Comparison of ENCODE assay signal across 14 mouse cellular contexts in the genomic region with DNA sequence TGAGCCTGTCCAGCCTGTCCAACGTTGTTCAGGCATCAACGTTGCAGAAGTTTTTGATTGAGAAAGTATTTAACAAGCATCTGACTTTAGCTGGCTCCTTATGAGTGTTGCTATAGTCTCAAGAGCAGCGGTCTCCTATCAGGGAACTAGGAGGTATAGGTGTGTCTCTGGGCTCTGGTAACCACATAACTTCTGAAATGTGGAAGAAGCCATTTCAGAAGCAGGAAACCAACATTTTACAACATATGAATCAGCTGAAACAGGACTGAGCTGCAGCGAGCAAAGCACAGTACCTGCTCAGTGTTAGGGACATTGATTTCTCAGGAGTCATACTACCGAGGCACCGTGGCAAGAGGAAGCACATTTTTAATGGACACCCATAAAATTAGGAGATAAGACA. TPM values are rescaled to one million over a fixed set of nuclear protein-coding genes. Genes with fewer than 3 reads are reported as not detected.
DNase-seq lines count a peak whose midpoint lies in the region; ATAC-seq and TF ChIP-seq lines count a peak whose summit lies in the region.
"Had no signal": no experiment of that assay in that cellular context is flagged by ENCODE, and none has a peak within 500 bp of the region (broad histone marks: within the 10 kb centered on the region; RNA-seq: fewer than 3 reads in every experiment).

No protein-coding gene starts in this region.

- ATAC-seq in hematopoietic stem cell, adult 5-6 weeks (replicated peaks in 1 of 2; ENCODE audit: insufficient read depth in 1 of 2, low FRiP score in 2 of 2, low TSS enrichment in 1 of 2, low read depth in 1 of 2, poor library complexity in 2 of 2, severe bottlenecking in 2 of 2): peak; percentile 66 to 68
- ATAC-seq in megakaryocyte-erythroid progenitor cell, adult 5-6 weeks (replicated peaks; ENCODE audit: low FRiP score, low TSS enrichment, poor library complexity, severe bottlenecking): peak; percentile 50; the same call in 1 of the 2 replicates

- in situ Hi-C loops in CH12.LX (cut with MboI; ENCODE audit: low pct_ligation_motif_present, low pct_unique_long_range_greater_than_20kb, low sequenced_read_pairs): no loop called here

- H3K9me3 ChIP-seq in CH12.LX (replicated peaks; ENCODE audit: low read length): no peaks in the 10 kb centered on the region
- H3K9me3 ChIP-seq: forebrain, embryonic 12.5 days had no signal

- no peaks in the 10 kb centered on the region for H3K4me1 ChIP-seq in kidney, adult 2 months (ENCODE audit: control insufficient read depth, insufficient read depth, low read length)
- peaks cover 0 to 35% of the 10 kb centered on the region in 2 experiments; a peak in 2 of 4 replicates for H3K4me1 ChIP-seq in CH12.LX (ENCODE audit: control insufficient read depth in 1 of 2, insufficient read depth in 2 of 2)
- H3K4me1 ChIP-seq: forebrain, embryonic 12.5 days had no signal

- TF ChIP-seq EP300 in CH12.LX (IDR thresholded peaks at IDR 0.05; ENCODE audit: low read length): no peak

- no peaks in the 10 kb centered on the region for H3K36me3 ChIP-seq in kidney, adult 2 months (ENCODE audit: control insufficient read depth, insufficient read depth, low read length)
- H3K36me3 ChIP-seq in CH12.LX (replicated peaks in 1 of 2; ENCODE audit: control insufficient read depth in 1 of 2, insufficient read depth in 1 of 2, low read length in 1 of 2): no peaks in the 10 kb centered on the region
- H3K36me3 ChIP-seq: forebrain, embryonic 12.5 days had no signal

- no peak for DNase-seq in kidney, adult 2 months
- DNase-seq in kidney, adult 9 months: no peak
- DNase-seq in CH12.LX (ENCODE audit: extremely low read depth): no peak
- no peak for DNase-seq in cerebellum, adult 9-10 months
- no peak for DNase-seq in urinary bladder, postnatal 14 days (ENCODE audit: low spot score)
- DNase-seq in layer of hippocampus, adult 18-20 months (ENCODE audit: low spot score in 2 of 2): no peak
- DNase-seq: cerebellum, adult 9-11 months; kidney, postnatal 4 days; right cerebral cortex, postnatal 14 days; thymus, postnatal 25 days had no signal

- H3K27ac ChIP-seq in kidney, adult 2 months (ENCODE audit: insufficient read depth, low read depth, low read length): 0 out of 2 replicates have a peak overlapping the region, but pooled peaks have one; percentile 31
- H3K27ac ChIP-seq in CH12.LX (ENCODE audit: insufficient read depth, low read depth): no peak overlapping the region
- H3K27ac ChIP-seq: forebrain, embryonic 12.5 days; liver, embryonic 14.5 days had no signal

- H3K9ac ChIP-seq in CH12.LX (ENCODE audit: insufficient read depth, low read depth): no peak overlapping the region
- H3K9ac ChIP-seq: forebrain, embryonic 12.5 days; liver, embryonic 14.5 days had no signal

- 52% methylated on average over 6 of the region's 6 CpGs for WGBS in kidney, adult 2 months

- H3K4me3 ChIP-seq in kidney, adult 2 months (ENCODE audit: insufficient read depth, low read depth, low read length): peak overlapping the region; percentile 41; the same call in 1 of the 2 replicates
- H3K4me3 ChIP-seq in CH12.LX (replicated peaks in 1 of 3; ENCODE audit: low read depth in 2 of 3, low read length in 2 of 3, poor library complexity in 1 of 3): no peak overlapping the region
- H3K4me3 ChIP-seq: forebrain, embryonic 12.5 days had no signal

- TF ChIP-seq POLR2A in kidney, adult 2 months (IDR thresholded peaks at IDR 0.05; ENCODE audit: low read depth, low read length): no peak
- TF ChIP-seq POLR2A in CH12.LX (IDR thresholded peaks at IDR 0.05; ENCODE audit: low read depth, low read length): no peak

- H3K27me3 ChIP-seq in kidney, adult 2 months (replicated peaks; ENCODE audit: control insufficient read depth, insufficient read depth, low read length): no peaks in the 10 kb centered on the region
- H3K27me3 ChIP-seq in CH12.LX (replicated peaks): no peaks in the 10 kb centered on the region
- H3K27me3 ChIP-seq: forebrain, embryonic 12.5 days had no signal

- dilution Hi-C loops in CH12.LX (cut with MboI; ENCODE audit: extremely low pct_ligation_motif_present, extremely low pct_unique_long_range_greater_than_20kb, low sequenced_read_pairs): no loop called here

- H3K79me2 ChIP-seq in CH12.LX (replicated peaks; ENCODE audit: control insufficient read depth, extremely low read depth, insufficient read depth, poor library complexity, severe bottlenecking): no peaks in the 10 kb centered on the region

- TF ChIP-seq CTCF in kidney, adult 2 months (conservative IDR thresholded peaks at IDR 0.05; ENCODE audit: insufficient read depth, insufficient read length, low read depth, low read length): no peak
- no peak for TF ChIP-seq CTCF in CH12.LX (conservative IDR thresholded peaks at IDR 0.05 in 1 of 2, IDR thresholded peaks at IDR 0.05 in 1 of 2; ENCODE audit: low read depth in 2 of 2, low read length in 2 of 2)

- no peak for TF ChIP-seq RAD21 in CH12.LX (IDR thresholded peaks at IDR 0.05; ENCODE audit: low read depth, low read length)

- H3K4me2 ChIP-seq in CH12.LX (ENCODE audit: insufficient read depth, low read depth, poor library complexity, severe bottlenecking): peak overlapping the region; percentile 85; the same call in 1 of the 2 replicates
- H3K4me2 ChIP-seq: forebrain, embryonic 12.5 days had no signal

TF ChIP-seq in CH12.LX, 34 proteins besides CTCF, POLR2A, EP300 and RAD21:
- TF ChIP-seq ETS1 (conservative IDR thresholded peaks at IDR 0.05; ENCODE audit: low read depth, low read length) (no peak), TCF12 (IDR thresholded peaks at IDR 0.05; ENCODE audit: low read depth, low read length) (no peak), UBTF (IDR thresholded peaks at IDR 0.05; ENCODE audit: low read depth, low read length) (no peak), CHD1 (IDR thresholded peaks at IDR 0.05; ENCODE audit: low read depth, low read length) (no peak)

RNA-seq across cellular contexts. Expression of gene Anxa1, which starts 1.5 kb away (rescaled TPM):
- polyA plus RNA-seq in kidney, adult 2 months (2012; rRNA removed): 5.2 and 7.5 TPM in 2 replicates
- total RNA-seq in CH12.LX (2012; rRNA removed) (3.9 and 4.4 TPM in 2 replicates), CH12.LX (2014; rRNA removed) (24.7 and 24.9 TPM in 2 replicates)
- polyA plus RNA-seq in CH12.LX (2012; ENCODE audit: insufficient read length, low read depth): 13.2 and 13.4 TPM in 2 replicates
- 525 and 701 TPM in 2 replicates for total RNA-seq in hematopoietic stem cell, adult 5-6 weeks (2017)
- 8.8 and 23.1 TPM in 2 replicates for total RNA-seq in megakaryocyte-erythroid progenitor cell, adult 5-6 weeks (2014; fragmentation: Nextera tagmentation)
- total RNA-seq in megakaryocyte-erythroid progenitor cell, adult 5-6 weeks (2017): 30.3 and 47.8 TPM in 2 replicates
- total RNA-seq in layer of hippocampus, adult 18-20 months (2021): 1 to 10 TPM; 1.4 to 2.5 TPM

Comparison
In these comparisons a context has a peak if more than half of its experiments do, and no peak if none do; other contexts are left out.
1. RNA of gene Anxa1, which starts 1.5 kb away (total RNA-seq): 525 to 701 TPM in hematopoietic stem cell, adult 5-6 weeks; 8.8 to 47.8 TPM in megakaryocyte-erythroid progenitor cell, adult 5-6 weeks, 3.9 to 24.9 TPM in CH12.LX and 1.4 to 2.5 TPM in layer of hippocampus, adult 18-20 months; every median in the first group is over 10 times any median in the second.